Mouse (Mus musculus) midbrain, embryonic 10.5 days (tissue): ENCODE results near the gene Slc9a4. TPM values are rescaled to one million over a fixed set of nuclear protein-coding genes. Genes with fewer than 3 reads are reported as not detected.
"Not testable (repeated sequence)": the region's sequence is repeated elsewhere in the genome, so short reads cannot be mapped to it uniquely, and the experiment has no call there.

Source experiments
- DNase-seq: peaks from one replicate; pipeline ENCODE4 v3.0.0-alpha.2; 2017; ENCODE audit warnings: low spot score
- H3K27ac ChIP-seq: fragments of 300-500 bp; sonication (generic); replicated peaks from 2 replicates; pipeline ENCODE4 v1.5.1; 2016; ENCODE audit warnings: mild to moderate bottlenecking
- H3K27me3 ChIP-seq: fragments of 300-500 bp; sonication (generic); 2 replicates; pipeline ENCODE4 v1.6.1; 2016; ENCODE audit warnings: low read depth, mild to moderate bottlenecking; ENCODE audit not compliant: poor library complexity, severe bottlenecking
- H3K36me3 ChIP-seq: fragments of 300-500 bp; sonication (generic); 2 replicates; pipeline ENCODE4 v1.6.1; 2016; ENCODE audit warnings: mild to moderate bottlenecking, moderate library complexity
- H3K4me1 ChIP-seq: fragments of 300-500 bp; sonication (generic); 2 replicates; pipeline ENCODE4 v1.6.1; 2016
- H3K4me3 ChIP-seq: fragments of 300-500 bp; sonication (generic); 2 replicates; pipeline ENCODE4 v1.5.1; 2016; ENCODE audit warnings: mild to moderate bottlenecking, moderate library complexity
- H3K9me3 ChIP-seq: fragments of 300-500 bp; sonication (generic); replicated peaks from 2 replicates; pipeline ENCODE4 v1.6.1; 2016; ENCODE audit warnings: mild to moderate bottlenecking
- WGBS: fragments of 180-500 bp; shearing (Covaris S2); methylation state at CpG from one replicate; pipeline ENCODE4 v1.1.7; 2016; 5-methylcytosine and 5-hydroxymethylcytosine counted together
- polyA plus RNA-seq: library from polyadenylated mRNA; unstranded; fragments of >200 nt; fragmentation: Nextera tagmentation; extraction: Ambion mirVana; gene quantifications from 2 replicates; pipeline ENCODE4 v1.2.1, GENCODE M21; 2016

The Slc9a4 gene
- polyA plus RNA-seq, 1 experiment from 2014 or later, result not detected

DNA sequence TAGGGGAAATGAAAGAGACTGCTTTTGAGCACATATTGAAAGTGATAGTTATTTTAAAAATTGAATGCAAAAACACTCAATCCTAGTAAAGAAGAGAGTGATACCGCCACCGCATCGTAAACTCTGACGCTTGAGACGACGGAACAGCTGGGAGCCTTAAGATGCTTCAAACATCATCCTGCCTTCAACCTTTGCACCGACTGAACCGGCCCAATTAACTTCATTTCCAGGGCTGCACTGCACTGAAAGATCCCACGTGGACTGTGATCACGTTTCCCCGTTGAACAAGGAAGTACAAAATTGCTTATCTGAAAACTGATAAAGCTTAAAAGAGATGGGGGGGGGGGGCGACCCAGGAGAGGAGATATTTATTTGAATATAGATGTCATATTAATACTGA, 79.1 kb downstream of the Slc9a4 start:
- Histone ChIP-seq H3K4me1 (no peaks in the 10 kb centered on the region), H3K4me3 (no peak overlapping the region), H3K27ac (no peak overlapping the region), H3K9me3 (no peaks in the 10 kb centered on the region), H3K27me3 (no peaks in the 10 kb centered on the region), H3K36me3 (no peaks in the 10 kb centered on the region)
- no peak for DNase-seq
- WGBS, result 71% methylated on average over 12 of the region's 12 CpGs

- Histone ChIP-seq H3K4me3 (no peak overlapping the region), H3K9me3 (no peaks in the 10 kb centered on the region), H3K4me1 (no peaks in the 10 kb centered on the region), H3K27me3 (no peaks in the 10 kb centered on the region), H3K36me3 (no peaks in the 10 kb centered on the region), H3K27ac (no peak overlapping the region)
- no peak for DNase-seq
- WGBS, result 71% methylated on average over 9 of the region's 9 CpGs
These were observed 79.6 kb downstream of the Slc9a4 start for GRCm38 (mm10) chr1:40659496-40659895.

GRCm38 (mm10) chr1:40660838-40661237, 81.0 kb downstream of the Slc9a4 start:
- no peak for DNase-seq
- Histone ChIP-seq H3K36me3 (no peaks in the 10 kb centered on the region), H3K27me3 (no peaks in the 10 kb centered on the region), H3K4me1 (no peaks in the 10 kb centered on the region), H3K27ac (no peak overlapping the region), H3K4me3 (no peak overlapping the region), H3K9me3 (no peaks in the 10 kb centered on the region)
- WGBS, result 82% methylated on average over 6 of the region's 6 CpGs

GRCm38 (mm10) chr1:40665401-40666370, 85.8 kb downstream of the Slc9a4 start:
- Histone ChIP-seq H3K27me3 (no peaks in the 10 kb centered on the region), H3K27ac (no peak overlapping the region), H3K36me3 (no peaks in the 10 kb centered on the region), H3K4me3 (no peak overlapping the region), H3K4me1 (no peaks in the 10 kb centered on the region), H3K9me3 (no peaks in the 10 kb centered on the region)
- WGBS, result 43% methylated on average over 12 of the region's 12 CpGs
- no peak for DNase-seq

DNA sequence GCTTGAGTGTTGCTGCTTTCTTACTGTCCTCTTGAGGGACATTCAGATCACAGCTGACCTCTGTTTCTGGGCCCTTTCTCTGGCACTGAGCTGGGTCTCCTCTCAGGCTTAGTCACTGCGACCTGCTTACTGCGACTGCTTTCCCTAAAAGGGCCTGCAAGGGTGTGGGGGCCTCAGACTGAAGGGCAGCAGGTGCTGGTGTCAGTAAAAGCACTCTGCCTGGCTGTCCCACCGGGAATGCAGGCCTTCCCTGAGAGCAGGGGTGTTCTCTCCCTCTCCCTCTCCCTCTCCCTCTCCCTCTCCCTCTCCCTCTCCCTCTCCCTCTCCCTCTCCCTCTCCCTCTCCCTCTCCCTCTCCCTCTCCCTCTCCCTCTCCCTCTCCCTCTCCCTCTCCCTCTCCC, 87.6 kb downstream of the Slc9a4 start:
- H3K4me3 ChIP-seq, result not testable (repeated sequence)

GRCm38 (mm10) chr1:40670025-40670424, 90.1 kb downstream of the Slc9a4 start:
- H3K27me3 ChIP-seq, result no peaks in the 10 kb centered on the region
- no peak overlapping the region for H3K4me3 ChIP-seq
- no peak overlapping the region for H3K27ac ChIP-seq
- H3K4me1 ChIP-seq, result no peaks in the 10 kb centered on the region
- no peaks in the 10 kb centered on the region for H3K9me3 ChIP-seq
- no peak for DNase-seq
- WGBS, result 83% methylated on average over 3 of the region's 3 CpGs
- H3K36me3 ChIP-seq, result no peaks in the 10 kb centered on the region

More for the DNA sequence above, 87.6 kb downstream of the Slc9a4 start:
- H3K36me3 ChIP-seq, H3K27ac ChIP-seq, DNase-seq, H3K9me3 ChIP-seq, H3K4me1 ChIP-seq, H3K27me3 ChIP-seq: not testable (repeated sequence)
- 28% methylated on average over 3 of the region's 3 CpGs for WGBS

GRCm38 (mm10) chr1:40671490-40671889, 91.6 kb downstream of the Slc9a4 start:
- Histone ChIP-seq H3K4me3 (no peak overlapping the region), H3K27me3 (no peaks in the 10 kb centered on the region)
- 88% methylated on average over 4 of the region's 4 CpGs for WGBS

GRCm38 (mm10) chr1:40677306-40677705, 97.4 kb downstream of the Slc9a4 start:
- DNase-seq, result no peak
- Histone ChIP-seq H3K4me3 (no peak overlapping the region), H3K27ac (no peak overlapping the region), H3K36me3 (no peaks in the 10 kb centered on the region), H3K9me3 (no peaks in the 10 kb centered on the region), H3K27me3 (peaks cover 46% of the 10 kb centered on the region), H3K4me1 (peaks cover 20% of the 10 kb centered on the region)
- WGBS, result 44% methylated on average over 5 of the region's 5 CpGs

More at GRCm38 (mm10) chr1:40671490-40671889, 91.6 kb downstream of the Slc9a4 start:
- DNase-seq, result no peak
- no peak overlapping the region for H3K27ac ChIP-seq
- no peaks in the 10 kb centered on the region for H3K9me3 ChIP-seq
- no peaks in the 10 kb centered on the region for H3K36me3 ChIP-seq
- no peaks in the 10 kb centered on the region for H3K4me1 ChIP-seq

Other genes with a start within 250 kb of the Slc9a4 start
- gene Il1rl1, start 150.5 kb upstream of the Slc9a4 start, polyA plus RNA-seq, result 0.11 TPM in 1 of 2 replicates, not detected in the other
- not detected in 2 replicates for gene Il18r1, start 114.5 kb upstream of the Slc9a4 start, polyA plus RNA-seq
- gene Il18rap, start 64.7 kb upstream of the Slc9a4 start, polyA plus RNA-seq, result 0.10 TPM in 1 of 2 replicates, not detected in the other
- 0.02 and 0.11 TPM in 2 replicates for gene Slc9a2, start 100.5 kb downstream of the Slc9a4 start, polyA plus RNA-seq
- gene Mfsd9, start 210.6 kb downstream of the Slc9a4 start, polyA plus RNA-seq, result 2.8 and 3.2 TPM in 2 replicates
- gene Tmem182, start 225.5 kb downstream of the Slc9a4 start, polyA plus RNA-seq, result not detected in 2 replicates